Mouse (Mus musculus): Measurements from ENCODE around the gene Fancd2. TPM values are rescaled to one million over a fixed set of nuclear protein-coding genes. Genes with fewer than 3 reads are reported as not detected.

Fancd2 gene
- total RNA-seq, 2 experiments from 2014 or later, result 3.3 to 3.6 TPM

GRCm38 (mm10) chr6:113642605-113643004, 111.1 kb downstream of the Fancd2 start:
- no peak for DNase-seq (ENCODE audit: extremely low spot score in 1 of 2, low spot score in 2 of 2)
- intact Hi-C loops (cut with DNase I), result no loop called here

GRCm38 (mm10) chr6:113643021-113643420, 111.5 kb downstream of the Fancd2 start:
- DNase-seq (ENCODE audit: extremely low spot score in 1 of 2, low spot score in 2 of 2), result no peak
- intact Hi-C loops (cut with DNase I), result no loop called here

- no peak for DNase-seq (ENCODE audit: extremely low spot score in 1 of 2, low spot score in 2 of 2)
- intact Hi-C loops (cut with DNase I), result no loop called here
These were observed 112.5 kb downstream of the Fancd2 start for GRCm38 (mm10) chr6:113643967-113644366.

- DNase-seq (ENCODE audit: extremely low spot score in 1 of 2, low spot score in 2 of 2), result peak; percentile 45 to 70
- intact Hi-C loops (cut with DNase I), result no loop called here
These were observed 113.3 kb downstream of the Fancd2 start for GRCm38 (mm10) chr6:113644808-113645207.

Small RNAs within 50 kb of the gene (microRNA-seq; reads per million reads assigned to microRNA genes)
- gene Gm23365, result not detected

Other genes starting within 250 kb of the Fancd2 start
- 10 to 100 TPM; 21.0 to 22.3 TPM for gene Cpne9, start 249.4 kb upstream of the Fancd2 start, total RNA-seq (2021)
- 10 to 100 TPM; 24.7 TPM for gene Brpf1, start 224.5 kb upstream of the Fancd2 start, total RNA-seq (2021)
- 1 to 10 TPM; 5.5 to 6.4 TPM for gene Ogg1, start 204.7 kb upstream of the Fancd2 start, total RNA-seq (2021)
- gene Camk1, start 187.7 kb upstream of the Fancd2 start, total RNA-seq (2021), result 100 to 1,000 TPM; 107 to 112 TPM
- gene Tada3, start 153.8 kb upstream of the Fancd2 start, total RNA-seq (2021), result 10 to 100 TPM; 50.5 to 52.5 TPM
- 100 to 1,000 TPM; 318 to 324 TPM for gene Arpc4, start 153.6 kb upstream of the Fancd2 start, total RNA-seq (2021)
- 1 to 10 TPM; 6.1 to 8.1 TPM for gene Ttll3, start 142.4 kb upstream of the Fancd2 start, total RNA-seq (2021)
- gene Rpusd3, start 112.3 kb upstream of the Fancd2 start, total RNA-seq (2021), result 10 to 100 TPM; 15.8 to 19.8 TPM
- not detected for gene Cidec, start 95.9 kb upstream of the Fancd2 start, total RNA-seq (2021)
- 10 to 100 TPM; 42.7 to 44.8 TPM for gene Jagn1, start 89.1 kb upstream of the Fancd2 start, total RNA-seq (2021)
- gene Il17re, start 73.2 kb upstream of the Fancd2 start, total RNA-seq (2021), result under 1 TPM; 0.55 to 0.66 TPM
- 1 to 10 TPM; 2.5 to 3.2 TPM for gene Il17rc, start 60.3 kb upstream of the Fancd2 start, total RNA-seq (2021)
- 10 to 100 TPM; 87.4 to 88.4 TPM for gene Creld1, start 48.4 kb upstream of the Fancd2 start, total RNA-seq (2021)
- 10 to 100 TPM; 34.1 to 36.0 TPM for gene Prrt3, start 29.8 kb upstream of the Fancd2 start, total RNA-seq (2021)
- gene Emc3, start within 50 bp of the Fancd2 start, total RNA-seq (2021), result 10 to 100 TPM; 78.8 to 79.2 TPM
- not detected for gene Fancd2os, start 69.0 kb downstream of the Fancd2 start, total RNA-seq (2021)
- gene Brk1, start 73.1 kb downstream of the Fancd2 start, total RNA-seq (2021), result 100 to 1,000 TPM; 210 to 211 TPM
- 10 to 100 TPM; 45.1 to 49.9 TPM for gene Vhl, start 92.3 kb downstream of the Fancd2 start, total RNA-seq (2021)
- gene Irak2, start 106.8 kb downstream of the Fancd2 start, total RNA-seq (2021), result 10 to 100 TPM; 13.0 to 14.2 TPM
- gene Tatdn2, start 165.4 kb downstream of the Fancd2 start, total RNA-seq (2021), result 10 to 100 TPM; 79.2 to 90.2 TPM
- gene Ghrl, start 188.2 kb downstream of the Fancd2 start, total RNA-seq (2021), result not detected
- 10 to 100 TPM; 78.7 to 80.2 TPM for gene Sec13, start 209.1 kb downstream of the Fancd2 start, total RNA-seq (2021)